Mouse (Mus musculus) adrenal gland, postnatal 25 days (tissue): ENCODE data around the gene Ccdc33. TPM values are rescaled to one million over a fixed set of nuclear protein-coding genes. Genes with fewer than 3 reads are reported as not detected.

Experiments
- DNase-seq: peaks from one replicate; pipeline ENCODE4 v3.0.0; 2021; ENCODE audit warnings: mixed read lengths
- total RNA-seq: library from RNA; stranded (reverse); gene quantifications from 2 replicates; pipeline ENCODE4 v1.2.3, GENCODE M21; 2021

Ccdc33 gene
- total RNA-seq, 1 experiment from 2014 or later, result 0.39 TPM

DNA sequence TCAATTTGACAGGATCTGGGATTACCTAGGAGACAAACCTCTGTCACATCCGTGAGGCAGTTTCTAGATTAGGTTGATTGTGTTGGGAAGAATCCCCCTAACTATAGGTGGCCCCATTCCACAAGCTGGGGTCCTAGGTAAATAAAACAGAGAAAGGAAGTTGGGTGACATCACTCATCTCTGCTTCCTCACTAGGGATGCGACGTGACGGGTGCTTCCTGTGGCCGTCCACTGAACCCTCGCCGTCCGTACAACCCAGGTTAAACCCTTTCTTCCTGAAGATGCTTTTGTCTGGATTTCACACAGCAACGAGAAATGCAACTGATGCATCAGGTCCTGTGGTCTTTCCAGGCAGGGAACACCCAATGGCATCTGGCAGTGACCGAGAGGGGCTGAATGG is 71.6 kb downstream of the Ccdc33 start:
- no peak for DNase-seq

DNA sequence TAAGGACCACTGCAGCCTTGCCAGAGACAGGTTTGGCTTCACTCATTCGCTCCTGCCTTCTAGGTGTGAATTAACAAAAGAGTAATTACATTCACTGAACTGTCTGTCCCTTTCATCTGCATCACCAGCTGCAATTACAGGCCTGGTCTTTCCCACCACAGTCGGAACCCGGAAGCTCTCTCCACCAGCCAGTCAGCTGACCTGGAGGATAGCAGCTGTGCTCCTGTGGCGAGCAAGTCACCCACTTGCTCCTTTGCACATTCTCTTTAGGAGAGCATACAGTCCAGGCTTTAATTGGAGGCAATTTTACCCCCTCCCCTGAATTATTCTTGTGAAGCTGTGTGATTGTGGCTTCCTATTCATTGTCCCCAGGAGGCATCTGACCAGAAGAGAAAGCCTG is 73.0 kb downstream of the Ccdc33 start:
- no peak for DNase-seq

DNA sequence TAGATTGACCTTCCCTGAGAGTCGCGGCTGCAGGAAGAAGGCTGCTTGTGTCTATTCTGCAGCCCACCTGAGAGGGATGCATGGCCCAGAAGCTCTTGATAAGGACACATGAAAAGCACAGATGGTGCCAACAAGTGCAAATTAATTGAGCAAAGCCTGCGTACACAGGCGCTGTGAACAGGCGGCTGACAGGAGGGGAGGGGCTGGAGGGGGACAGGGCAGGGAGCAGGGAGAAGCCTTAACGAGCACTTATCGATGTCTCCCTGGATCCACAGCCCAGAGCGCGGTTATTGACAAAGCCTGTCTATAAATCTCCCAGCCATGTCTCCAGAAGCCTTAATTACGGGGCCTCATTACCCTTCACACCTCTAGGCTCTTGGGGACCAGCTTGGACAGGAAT is 73.8 kb downstream of the Ccdc33 start:
- DNase-seq, result no peak

DNA sequence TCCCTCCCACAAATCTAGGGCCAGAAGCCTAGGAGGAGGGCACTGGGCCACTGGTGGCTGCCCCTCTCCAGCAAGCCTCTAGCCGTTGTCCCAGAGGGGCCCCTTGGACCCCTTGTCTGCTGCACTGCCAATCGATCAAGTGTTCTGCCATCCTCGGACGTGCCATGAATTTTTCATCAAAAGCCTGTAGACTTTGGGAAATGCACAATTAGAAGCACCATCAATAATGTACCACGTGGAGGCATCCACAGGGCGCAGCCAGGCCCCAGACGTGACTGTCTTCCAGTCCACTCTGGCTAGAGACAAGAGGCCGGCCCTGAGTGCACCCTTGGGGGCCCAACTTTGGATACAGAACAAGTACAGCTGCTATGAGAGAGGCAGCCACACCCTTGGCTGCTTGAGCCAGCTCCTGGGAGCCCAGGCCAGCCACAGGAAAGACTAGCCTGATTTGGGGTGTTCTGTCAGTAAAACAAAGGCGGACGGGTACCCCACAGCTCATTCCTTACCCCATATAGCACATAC is 75.1 kb downstream of the Ccdc33 start:
- DNase-seq, result no peak

DNA sequence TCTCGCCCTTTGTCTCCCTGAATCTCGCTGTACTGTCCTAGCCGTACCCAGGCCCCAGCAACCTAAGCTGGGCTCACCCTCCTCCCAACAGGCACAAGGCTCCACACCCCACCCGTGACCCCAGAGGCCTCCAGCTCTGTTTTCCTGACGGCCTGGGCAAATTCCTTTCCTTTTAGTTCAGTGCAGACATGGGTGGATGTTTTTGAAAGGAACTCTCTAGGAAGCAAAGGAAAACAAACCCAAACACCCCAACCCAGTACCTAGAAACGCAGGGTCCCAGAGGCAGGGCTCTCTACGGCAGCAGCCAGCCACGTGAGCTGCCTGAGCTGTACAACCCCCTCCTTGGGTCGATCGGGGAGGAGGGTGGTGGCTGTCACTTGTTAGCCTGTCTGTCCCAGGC is 76.2 kb downstream of the Ccdc33 start:
- no peak for DNase-seq

DNA sequence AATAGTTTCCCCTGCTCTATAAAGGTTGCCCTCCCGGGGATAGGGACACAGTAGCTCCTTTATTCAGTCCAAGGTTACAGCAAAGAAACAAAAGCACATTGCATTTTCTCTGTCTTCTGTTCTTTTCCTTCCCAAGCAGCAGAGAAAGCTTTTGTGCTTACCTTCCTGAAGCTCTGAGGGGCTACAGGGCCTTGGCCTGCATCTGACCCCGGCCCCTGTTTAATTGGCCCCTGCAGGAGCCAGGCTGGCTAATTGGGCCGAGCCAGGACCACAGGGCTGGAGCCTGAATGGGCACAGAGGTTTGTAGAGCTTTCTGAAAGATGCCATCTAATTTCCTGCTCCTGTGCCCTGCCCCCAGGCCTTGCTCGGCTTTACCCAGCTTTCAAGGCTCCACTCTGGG is 77.6 kb downstream of the Ccdc33 start:
- DNase-seq, result no peak

DNA sequence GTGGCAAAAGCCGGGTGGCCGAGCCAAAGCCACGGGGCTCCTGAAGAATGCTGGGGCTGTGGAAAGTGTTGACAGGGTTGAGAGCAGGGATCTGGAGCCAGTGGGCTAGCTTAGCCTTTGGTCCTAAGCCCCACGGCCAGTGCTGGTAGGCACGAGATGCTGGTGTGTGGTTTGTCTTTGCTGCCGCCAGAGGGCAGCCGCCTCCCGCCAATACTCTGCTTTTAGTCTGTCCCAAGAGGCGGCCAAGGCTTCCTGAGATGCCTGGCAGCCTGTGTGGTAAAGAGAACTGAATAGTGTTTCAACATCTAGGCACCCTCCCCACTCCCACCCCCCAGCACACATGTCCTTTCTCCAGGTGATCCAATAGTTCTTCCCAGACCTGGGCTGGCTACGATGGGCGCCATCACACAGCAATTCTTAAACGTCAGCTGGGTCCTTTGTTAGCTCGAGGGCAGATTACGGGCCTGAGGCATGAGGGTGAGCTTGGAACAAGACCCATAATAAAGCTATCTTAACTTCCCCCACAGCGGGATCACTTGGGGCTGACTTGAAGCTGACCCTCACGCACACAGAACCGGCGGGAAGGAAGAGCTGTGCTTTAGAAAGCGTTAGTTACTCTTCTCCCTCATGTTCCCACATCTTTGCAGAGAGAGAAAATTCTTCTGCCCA is 80.0 kb downstream of the Ccdc33 start:
- peak; percentile 76 for DNase-seq

DNA sequence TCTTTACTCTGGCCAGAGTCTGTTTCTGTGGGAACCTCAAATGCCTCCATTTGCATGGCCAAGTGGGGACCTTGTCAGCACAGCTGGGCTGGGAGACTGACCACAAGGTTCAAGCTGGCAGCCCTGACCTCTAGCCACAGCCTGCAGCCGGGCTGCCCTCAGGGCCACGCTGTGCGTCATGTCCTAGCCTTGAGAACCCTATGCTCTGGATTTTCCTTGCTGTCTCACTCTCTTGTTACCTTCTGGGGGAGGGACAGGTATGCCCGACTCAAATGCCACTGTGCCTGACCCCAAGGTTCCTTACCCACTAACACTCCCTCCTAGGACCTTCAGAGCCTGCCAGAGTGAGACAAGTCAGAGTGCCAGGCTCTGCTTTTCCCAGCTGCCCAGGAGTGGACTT is 81.7 kb downstream of the Ccdc33 start:
- DNase-seq, result peak; percentile 76

DNA sequence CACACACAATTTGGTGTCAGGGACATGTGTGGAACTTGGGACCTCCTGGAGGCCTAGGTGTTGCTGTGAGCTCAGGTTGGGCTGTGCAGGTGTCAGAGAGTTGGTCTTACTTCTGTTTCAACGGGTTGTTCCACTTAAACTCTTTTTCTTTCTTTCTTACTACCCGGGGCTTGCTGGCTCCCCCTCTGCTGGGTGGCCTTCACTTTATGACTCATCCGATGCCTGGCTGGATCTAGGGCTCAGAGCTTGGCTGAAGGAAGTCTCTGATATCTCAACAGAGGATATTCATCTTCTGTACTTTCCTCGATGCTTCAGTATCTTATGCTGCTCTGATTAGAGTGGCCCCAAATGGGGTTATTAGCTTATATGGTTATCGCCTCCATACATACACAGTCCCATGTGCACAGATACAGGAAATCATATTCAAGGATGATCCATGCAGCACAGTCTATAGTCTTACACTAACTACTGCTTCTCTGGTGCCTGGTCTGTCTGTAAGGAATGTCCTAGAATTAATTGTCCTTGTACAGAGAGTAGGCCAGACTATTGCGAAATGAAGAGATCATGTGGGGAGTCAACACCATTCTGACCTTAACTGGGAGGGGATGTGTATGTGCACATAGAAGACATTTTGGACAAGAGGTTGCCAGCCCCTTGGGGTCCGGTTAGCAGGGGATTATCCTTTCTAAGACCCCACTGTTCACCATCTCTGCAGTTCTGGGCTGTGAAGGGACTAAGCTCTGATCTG is 82.5 kb downstream of the Ccdc33 start:
- DNase-seq, result no peak

DNA sequence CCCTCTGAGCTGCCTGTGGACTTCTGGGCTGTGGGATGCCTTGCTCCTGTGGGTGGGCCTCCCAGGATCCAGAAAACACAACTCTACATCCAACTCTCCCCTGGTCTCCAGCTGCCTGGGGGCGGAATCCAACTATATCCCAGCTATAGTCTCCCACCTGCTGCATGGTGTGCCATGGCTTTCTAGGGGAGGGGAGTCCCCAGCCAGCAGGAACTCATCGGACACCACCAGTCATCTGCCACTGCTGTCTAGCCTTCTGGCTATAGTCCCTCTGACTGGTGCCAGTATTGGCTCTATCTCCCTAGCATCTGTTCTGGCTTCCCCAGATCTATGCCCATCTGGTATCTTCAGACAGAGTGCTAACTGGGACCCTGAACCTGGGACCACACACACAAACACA is 83.1 kb downstream of the Ccdc33 start:
- DNase-seq, result no peak

DNA sequence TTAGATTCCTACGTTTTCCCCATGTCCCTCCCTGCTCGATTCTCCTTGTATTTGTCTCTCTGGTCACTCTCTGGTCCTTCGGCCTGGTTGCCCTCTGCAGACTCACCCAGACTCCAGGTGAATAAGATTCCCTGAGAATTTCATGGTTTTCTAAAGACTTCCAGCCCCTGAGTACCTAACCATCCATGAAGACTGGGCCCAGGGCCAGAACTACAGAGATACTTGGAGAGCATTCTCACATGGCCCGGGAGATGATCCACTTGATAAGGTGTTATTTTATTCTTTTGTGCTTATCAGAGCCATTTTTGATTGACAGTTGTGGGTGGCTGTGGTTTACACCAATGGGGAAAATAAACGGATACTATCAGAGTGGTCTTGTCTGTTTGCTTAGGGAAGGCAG is 86.7 kb downstream of the Ccdc33 start:
- no peak for DNase-seq

DNA sequence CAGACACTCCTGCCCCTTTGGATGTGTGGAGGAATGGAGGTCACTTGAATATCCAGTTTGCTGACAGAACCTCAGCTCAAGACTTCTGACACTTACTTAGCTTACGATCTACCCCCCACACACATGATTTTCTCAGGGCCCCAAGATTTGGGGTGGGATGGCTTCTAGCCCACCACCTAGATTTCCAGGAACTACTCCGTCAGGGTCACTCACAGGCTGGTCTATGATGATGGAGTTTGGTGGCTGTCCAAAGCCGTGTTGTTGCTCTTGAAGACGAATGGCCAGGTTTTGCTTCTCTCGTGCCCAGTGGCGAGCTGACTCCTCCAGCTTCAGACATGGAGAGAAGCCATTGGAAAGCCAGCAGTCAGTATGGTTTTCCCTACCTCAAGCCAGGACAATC is 89.0 kb downstream of the Ccdc33 start:
- DNase-seq, result no peak

DNA sequence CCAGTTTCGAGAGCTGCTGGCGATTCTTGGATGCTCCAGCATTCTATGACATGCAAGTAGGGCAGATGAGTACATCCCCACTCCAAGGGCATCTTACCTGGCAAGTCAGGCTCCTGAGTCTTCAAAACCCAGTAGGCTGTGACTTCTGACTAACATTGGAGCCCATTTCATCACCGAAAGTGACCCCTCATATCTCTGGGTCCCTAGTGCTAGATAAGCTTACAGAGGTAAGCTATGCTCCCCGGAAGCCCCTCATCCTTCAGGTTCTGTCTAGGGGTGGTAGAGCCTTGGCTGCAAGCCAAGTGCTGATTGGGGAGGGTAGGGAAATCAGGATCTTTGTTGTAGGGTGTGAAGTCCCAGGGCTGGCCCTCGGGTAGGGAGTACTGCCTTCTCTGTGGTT is 89.8 kb downstream of the Ccdc33 start:
- DNase-seq, result no peak

DNA sequence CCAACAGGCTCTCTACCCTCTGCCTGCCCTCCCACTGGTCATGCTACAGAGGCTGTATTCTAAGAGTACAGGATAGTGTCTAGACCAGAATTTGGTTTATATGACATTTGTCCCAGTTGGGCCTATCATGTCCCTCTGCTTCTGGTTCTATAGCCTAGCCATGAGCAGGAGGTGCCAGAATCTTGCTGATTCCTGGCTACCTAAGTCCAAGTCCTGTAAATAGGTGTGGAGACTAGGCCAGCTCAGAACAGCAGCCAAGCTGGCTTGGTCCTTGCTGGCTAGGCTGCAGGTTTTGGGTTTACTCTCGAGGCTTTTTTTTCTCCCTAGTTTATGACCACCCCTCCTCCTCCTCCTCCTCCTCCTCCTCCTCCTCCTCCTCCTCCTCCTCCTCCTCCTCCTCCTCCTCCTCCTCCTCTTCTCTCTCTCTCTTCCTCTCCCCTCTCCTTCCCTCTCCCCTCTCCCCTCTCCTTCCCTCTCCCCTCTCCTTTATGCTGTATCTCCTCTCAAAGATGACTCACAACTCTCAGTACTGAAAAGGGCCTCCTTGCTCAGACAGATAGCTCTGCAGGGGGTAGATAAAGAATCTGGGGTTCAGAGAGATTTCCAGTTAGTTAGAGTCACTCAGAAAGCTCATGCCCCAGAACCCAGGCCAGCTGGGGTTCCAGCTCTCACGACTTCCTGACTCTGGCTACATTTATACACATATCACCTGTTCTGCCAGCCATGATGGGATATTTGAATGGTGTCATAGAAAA is 91.0 kb downstream of the Ccdc33 start:
- DNase-seq, result no peak

DNA sequence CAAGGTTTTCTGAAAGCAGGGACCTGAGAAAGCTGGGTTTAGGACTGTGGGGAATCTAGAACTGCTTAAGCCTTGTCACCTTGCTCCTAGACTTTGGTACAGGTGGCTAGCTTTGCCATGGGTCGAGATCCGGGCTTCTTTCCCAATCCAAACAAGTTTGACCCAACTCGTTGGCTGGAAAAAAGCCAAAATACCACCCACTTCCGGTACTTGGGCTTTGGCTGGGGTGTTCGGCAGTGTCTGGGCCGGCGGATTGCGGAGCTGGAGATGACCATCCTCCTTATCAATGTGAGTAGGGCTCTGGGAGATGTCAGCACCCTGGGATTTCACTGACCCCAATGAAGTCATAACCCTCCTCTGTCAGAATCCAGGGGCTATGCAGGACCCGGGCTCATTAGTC is 92.6 kb downstream of the Ccdc33 start:
- DNase-seq, result no peak

DNA sequence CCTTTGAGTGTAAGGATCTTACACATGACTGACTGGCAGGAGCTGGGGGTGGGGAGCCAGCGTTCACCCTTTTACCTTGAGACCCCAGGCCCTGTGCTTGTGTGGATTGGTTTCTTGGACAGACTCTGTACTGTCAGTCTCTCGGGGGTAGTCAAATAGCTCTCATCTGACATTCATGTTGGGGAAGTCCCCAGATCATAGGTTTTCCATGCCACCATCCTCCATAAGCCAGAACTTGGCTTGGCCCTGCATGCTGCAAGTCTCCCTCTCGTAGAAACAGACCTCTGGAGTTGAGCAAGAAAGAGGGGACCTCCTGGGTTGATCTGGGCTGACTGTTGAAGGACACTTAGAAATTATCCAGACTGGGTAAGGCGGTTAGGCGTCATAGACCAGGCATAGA is 100.2 kb downstream of the Ccdc33 start:
- no peak for DNase-seq

DNA sequence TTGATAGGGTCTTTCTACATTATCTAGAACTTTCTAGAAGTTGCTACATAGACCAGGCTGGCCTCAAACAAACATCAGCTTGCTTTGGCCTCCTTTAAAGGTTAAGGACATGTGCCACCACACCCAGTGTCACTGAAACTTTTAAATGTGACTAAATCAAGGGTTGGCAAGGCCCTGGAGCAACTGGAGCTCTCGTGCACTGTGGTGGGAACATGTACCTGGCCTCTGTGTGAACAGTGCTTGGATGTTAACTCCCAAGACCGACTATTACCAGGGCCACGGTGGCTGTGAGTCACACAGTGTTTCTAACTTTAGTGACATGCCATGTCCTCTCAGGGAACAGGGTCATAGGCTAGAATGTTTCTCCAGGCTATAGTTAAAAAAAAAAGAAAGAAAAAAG is 101.7 kb downstream of the Ccdc33 start:
- DNase-seq, result no peak

DNA sequence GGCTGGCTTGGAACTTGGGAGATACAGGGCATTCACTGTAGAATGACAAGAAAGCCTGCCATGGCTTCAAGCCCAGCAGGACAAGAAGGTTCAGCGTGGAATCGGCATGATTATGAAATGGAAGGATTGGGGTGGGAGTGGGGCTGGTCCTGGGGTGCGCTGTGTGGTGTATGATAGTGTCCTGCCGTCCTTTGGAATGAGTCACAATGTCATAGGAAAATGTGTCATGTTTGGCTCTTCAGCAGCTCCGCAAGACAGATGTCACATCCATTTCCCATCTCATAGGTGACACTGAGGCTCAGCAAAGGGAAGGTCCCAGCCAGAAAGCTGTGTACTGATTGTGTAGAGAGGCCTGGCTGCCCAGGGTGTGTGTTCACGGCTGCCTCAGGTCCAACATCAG is 102.8 kb downstream of the Ccdc33 start:
- no peak for DNase-seq

DNA sequence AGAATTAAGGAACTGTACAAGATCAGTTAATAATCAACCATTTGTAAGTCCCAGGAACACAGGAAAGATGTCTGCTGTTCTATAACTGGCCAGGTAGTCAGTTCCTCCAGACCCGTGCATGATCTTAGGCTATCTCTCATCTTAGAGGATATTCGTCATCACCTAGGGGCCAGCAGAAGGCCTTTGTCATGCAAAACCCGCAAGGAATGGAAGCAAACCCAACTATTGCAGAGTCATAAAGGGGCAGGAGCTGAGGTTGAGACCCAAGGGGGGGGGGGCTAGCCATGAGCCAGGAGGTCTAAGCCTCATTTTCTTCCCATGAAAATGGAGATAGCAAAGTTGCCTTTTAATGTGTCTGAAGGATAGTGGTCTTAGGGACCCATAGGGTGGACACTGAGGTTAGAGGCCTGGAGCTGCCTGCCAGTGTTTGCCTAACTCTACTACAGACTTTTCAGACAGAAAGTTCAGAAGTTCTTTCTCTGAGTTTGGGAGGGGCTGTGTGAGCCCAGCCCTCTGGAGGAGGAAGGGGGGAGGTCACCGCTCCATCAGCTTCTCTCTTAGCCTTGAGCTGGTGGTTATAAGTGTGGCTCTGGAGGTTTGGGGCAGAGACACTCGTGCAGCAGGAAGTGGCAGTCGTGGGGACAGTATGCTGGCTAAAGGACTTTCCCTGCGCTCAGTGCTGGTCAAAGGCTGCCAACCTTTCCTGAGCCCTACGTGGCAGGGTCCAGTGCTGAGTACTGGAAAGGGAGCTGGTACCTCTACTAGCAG is 104.0 kb downstream of the Ccdc33 start:
- peak; percentile 83 for DNase-seq

DNA sequence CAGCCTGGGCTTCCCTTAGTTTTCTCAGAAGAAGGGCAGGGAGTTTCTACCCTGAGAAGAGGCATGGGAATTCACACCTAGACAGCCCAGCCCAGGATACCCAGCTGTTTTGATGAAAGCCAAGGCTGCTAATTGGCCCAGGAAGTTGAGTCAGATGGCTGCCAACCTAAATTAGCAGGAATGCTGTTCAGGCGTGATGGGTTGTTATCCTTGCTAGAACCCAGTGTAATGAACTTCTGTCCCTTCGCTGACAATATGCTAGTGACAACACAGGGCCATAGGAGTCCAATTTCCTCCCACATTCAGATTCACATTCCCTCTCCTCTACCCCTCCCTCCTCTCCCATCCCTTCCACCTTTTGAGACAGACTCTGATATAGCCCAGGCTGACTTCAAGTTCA is 105.7 kb downstream of the Ccdc33 start:
- no peak for DNase-seq

DNA sequence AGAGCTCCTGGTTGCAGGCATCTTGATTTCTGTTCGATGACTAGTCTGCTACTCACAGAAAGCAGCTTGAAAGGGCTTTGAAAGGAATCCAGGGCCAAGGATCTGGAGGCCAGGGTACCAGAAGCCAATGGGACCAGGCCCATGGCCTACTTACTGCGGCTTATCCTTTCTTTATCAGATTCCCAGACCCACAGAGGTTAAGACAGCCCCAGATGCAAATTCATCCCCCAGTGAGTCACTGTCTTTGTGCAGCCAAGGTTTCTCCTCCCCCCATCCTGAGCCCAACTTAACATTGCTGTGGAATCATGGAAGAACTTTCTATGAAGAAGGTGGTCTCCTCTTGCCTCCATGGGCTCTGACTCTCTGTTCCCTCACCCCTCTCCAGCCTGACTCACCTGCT is 106.1 kb downstream of the Ccdc33 start:
- no peak for DNase-seq

DNA sequence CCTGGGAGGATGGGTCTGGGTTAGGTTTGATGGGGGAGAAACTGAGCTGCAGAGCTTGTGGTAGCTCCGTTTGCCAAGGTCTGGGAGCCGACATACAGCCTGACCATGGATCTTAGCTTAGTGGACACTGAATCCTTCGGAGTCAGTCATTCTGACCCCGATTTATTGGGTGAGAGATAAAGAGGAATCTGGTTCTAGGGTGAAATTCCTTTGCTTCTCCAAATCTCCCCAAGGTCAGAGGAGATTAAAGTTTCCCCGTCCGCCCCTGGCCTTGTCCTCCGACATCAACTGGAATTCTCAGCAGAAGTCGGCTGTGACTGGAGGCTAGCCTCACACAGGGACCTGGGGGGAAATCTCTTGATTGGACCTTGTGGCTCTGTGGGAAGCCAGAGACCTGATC is 107.1 kb downstream of the Ccdc33 start:
- DNase-seq, result no peak

DNA sequence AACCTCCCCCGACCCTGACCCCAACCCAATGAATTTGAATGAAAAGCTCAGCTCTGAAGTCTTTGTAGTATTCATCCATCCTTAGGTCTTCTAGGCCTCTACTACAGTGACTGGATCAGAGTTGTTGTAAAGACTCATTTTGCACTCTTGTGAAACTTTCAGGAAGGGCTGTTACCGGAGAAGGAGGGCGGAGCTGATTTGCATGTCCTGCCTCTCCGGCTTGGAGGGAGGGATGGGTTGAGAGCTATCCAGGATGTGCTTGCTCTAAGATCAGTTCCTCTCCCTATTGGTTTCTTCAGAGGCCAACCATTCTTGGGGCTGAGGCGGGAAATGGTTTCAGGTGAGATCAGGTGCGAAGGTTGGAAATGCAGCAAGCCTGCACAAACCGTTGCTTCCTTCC is 107.6 kb downstream of the Ccdc33 start:
- DNase-seq, result no peak
